Comparison of ENCODE assay signal across 25 mouse cellular contexts in the genomic region with DNA sequence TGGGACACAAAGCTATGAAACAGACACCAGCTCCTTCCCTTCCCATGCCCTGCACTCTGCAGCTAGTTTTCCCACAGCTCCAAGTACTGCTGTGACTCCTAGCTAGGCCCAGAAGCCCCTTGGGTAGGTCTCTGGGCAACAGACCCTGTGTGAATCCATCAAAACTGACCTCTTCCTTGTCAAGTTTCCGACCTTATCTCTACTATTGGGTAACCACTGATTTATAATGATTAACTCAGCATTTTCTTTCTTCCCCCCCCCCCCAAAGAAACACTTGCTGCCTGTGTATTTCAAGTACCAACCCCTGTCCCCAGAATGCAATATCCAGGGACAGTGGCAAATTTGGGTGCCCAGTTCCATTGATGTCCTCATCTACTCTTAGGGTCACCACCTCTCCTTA.
"Had no signal": no experiment of that assay in that cellular context is flagged by ENCODE, and none has a peak within 500 bp of the region (broad histone marks: within the 10 kb centered on the region; RNA-seq: fewer than 3 reads in every experiment).

No protein-coding gene starts in this region.

- H3K27ac ChIP-seq: heart, adult 2 months; heart, embryonic 13.5 days; heart, embryonic 15.5 days; hindbrain, embryonic 14.5 days; kidney, embryonic 15.5 days; kidney, postnatal 0 days; limb, embryonic 10.5 days; limb, embryonic 12.5 days; liver, embryonic 14.5 days had no signal

- H3K27me3 ChIP-seq: kidney, embryonic 15.5 days; limb, embryonic 12.5 days had no signal

- H3K4me3 ChIP-seq: heart, adult 2 months; heart, embryonic 13.5 days; heart, embryonic 15.5 days; kidney, embryonic 15.5 days; limb, embryonic 10.5 days; limb, embryonic 12.5 days had no signal

- H3K9me3 ChIP-seq: heart, embryonic 13.5 days; heart, embryonic 15.5 days; kidney, embryonic 15.5 days; limb, embryonic 10.5 days; limb, embryonic 12.5 days had no signal

- H3K4me2 ChIP-seq: heart, embryonic 11.5 days; heart, embryonic 13.5 days; heart, embryonic 15.5 days; hindbrain, embryonic 14.5 days; kidney, embryonic 15.5 days; limb, embryonic 12.5 days had no signal

- H3K4me1 ChIP-seq: heart, embryonic 13.5 days; heart, embryonic 15.5 days had no signal

- DNase-seq: forebrain, postnatal 0 days; gastrocnemius, postnatal 14 days; gastrocnemius, postnatal 36 days; heart, adult 11 months; heart, adult 2 months; heart, postnatal 14 days; heart, postnatal 36 days; kidney, adult 11 months; kidney, adult 2 months; kidney, adult 9 months; kidney, postnatal 14 days; kidney, postnatal 36 days; layer of hippocampus, adult 9-11 months; layer of hippocampus, postnatal 36 days had no signal

- H3K36me3 ChIP-seq: heart, embryonic 13.5 days; heart, embryonic 15.5 days; kidney, embryonic 15.5 days; limb, embryonic 10.5 days; limb, embryonic 12.5 days had no signal

- ATAC-seq: forebrain, postnatal 0 days; hindbrain, embryonic 16.5 days; inflammation-experienced regulatory T-cells, adult 6 months had no signal

- H3K9ac ChIP-seq: forebrain, postnatal 0 days; heart, embryonic 13.5 days; heart, embryonic 15.5 days; hindbrain, embryonic 14.5 days; kidney, embryonic 15.5 days; limb, embryonic 12.5 days; liver, embryonic 14.5 days had no signal
